Comparison of ENCODE assay signal across 8 mouse cellular contexts in the genomic region with DNA sequence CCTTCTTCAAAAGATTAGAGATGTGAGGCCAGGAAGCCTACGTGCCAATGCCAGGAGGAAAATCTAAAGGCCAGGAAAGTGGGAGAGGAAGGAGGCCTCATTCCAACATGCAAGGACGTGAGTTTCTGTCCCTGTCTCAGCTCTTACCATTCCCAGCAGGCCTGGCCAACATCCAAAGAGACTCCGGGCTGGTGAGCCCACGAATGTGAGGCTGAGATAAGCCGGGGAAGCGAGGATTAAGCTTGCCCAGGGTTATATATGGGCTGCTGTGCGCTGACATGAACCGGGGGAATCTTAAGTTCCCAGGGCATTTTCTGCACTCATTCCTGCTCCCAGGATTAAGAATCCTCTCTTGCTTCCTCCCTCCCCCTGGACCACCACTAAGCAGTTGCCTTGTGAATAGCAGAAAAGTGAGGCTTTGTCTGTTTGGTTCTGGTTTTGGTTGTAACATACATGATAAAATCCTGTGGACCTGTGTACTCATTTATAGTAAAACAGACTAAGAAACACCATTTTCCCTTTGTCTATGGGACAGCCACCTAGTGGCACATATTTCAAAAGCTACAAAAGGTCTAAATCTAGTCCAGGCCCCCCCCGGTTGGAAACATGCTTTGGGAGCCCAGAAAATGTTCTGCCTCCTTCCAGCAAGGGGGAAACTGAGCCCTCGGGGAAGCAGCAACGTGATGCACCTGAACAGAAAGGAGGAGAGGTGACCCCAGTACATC.
DNase-seq lines count a peak whose midpoint lies in the region; ATAC-seq lines count a peak whose summit lies in the region.

No protein-coding gene starts in this region.

- no peaks in the 10 kb centered on the region for H3K36me3 ChIP-seq in kidney, embryonic 14.5 days (ENCODE audit: control insufficient read depth, insufficient read depth, low read length)
- no peaks in the 10 kb centered on the region for H3K36me3 ChIP-seq in intestine, embryonic 14.5 days (ENCODE audit: control insufficient read depth, insufficient read depth, low read length)

- ATAC-seq in kidney, embryonic 14.5 days (ENCODE audit: low FRiP score, low TSS enrichment), result no peak
- ATAC-seq in intestine, embryonic 14.5 days (replicated peaks; ENCODE audit: low FRiP score, low TSS enrichment, low read depth), result no peak
- ATAC-seq in inflammation-experienced regulatory T-cells, adult 6 months, result no peak
- no peak for ATAC-seq in monocyte, adult 5-6 weeks (replicated peaks; ENCODE audit: insufficient number of reproducible peaks, low FRiP score, low TSS enrichment, poor library complexity, severe bottlenecking)

- H3K4me3 ChIP-seq in kidney, embryonic 14.5 days (ENCODE audit: low read length), result no peak overlapping the region
- H3K4me3 ChIP-seq in intestine, embryonic 14.5 days (ENCODE audit: low read depth, low read length), result no peak overlapping the region

- H3K27ac ChIP-seq in kidney, embryonic 14.5 days (ENCODE audit: low read depth, low read length), result peak overlapping the region; percentile 6; the same call in 1 of the 2 replicates
- peak overlapping the region; percentile 27; the same call in 1 of the 2 replicates for H3K27ac ChIP-seq in intestine, embryonic 14.5 days (ENCODE audit: low read depth)

- no peaks in the 10 kb centered on the region for H3K27me3 ChIP-seq in kidney, embryonic 14.5 days (ENCODE audit: control insufficient read depth, insufficient read depth, low read length)
- H3K27me3 ChIP-seq in intestine, embryonic 14.5 days (replicated peaks; ENCODE audit: control insufficient read depth, insufficient read depth, low read length), result no peaks in the 10 kb centered on the region

- H3K9me3 ChIP-seq in kidney, embryonic 14.5 days (ENCODE audit: control insufficient read depth, low read length), result no peaks in the 10 kb centered on the region
- no peaks in the 10 kb centered on the region for H3K9me3 ChIP-seq in intestine, embryonic 14.5 days (ENCODE audit: control insufficient read depth, low read length)

- DNase-seq in kidney, adult 8-10 months, result no peak
- peak; percentile 47 for DNase-seq in adrenal gland, adult 8-10 months
- peak; percentile 64 to 81 for DNase-seq in cerebellum, postnatal 25 days
- no peak for DNase-seq in intestine, embryonic 14.5 days (ENCODE audit: low spot score)
- DNase-seq in retina, postnatal 7 days (ENCODE audit: low read depth, low spot score), result peak; percentile 55

- 70% methylated on average over 11 of the region's 11 CpGs for WGBS in kidney, embryonic 14.5 days
- 48% methylated on average over 11 of the region's 11 CpGs for WGBS in intestine, embryonic 14.5 days

- H3K4me2 ChIP-seq in kidney, embryonic 14.5 days (replicated peaks; ENCODE audit: low read depth, low read length), result no peak overlapping the region
- no peak overlapping the region for H3K4me2 ChIP-seq in intestine, embryonic 14.5 days (ENCODE audit: low read length)

- H3K9ac ChIP-seq in kidney, embryonic 14.5 days (ENCODE audit: low read depth, low read length), result no peak overlapping the region
- no peak overlapping the region for H3K9ac ChIP-seq in intestine, embryonic 14.5 days (ENCODE audit: low read length)

- H3K4me1 ChIP-seq in kidney, embryonic 14.5 days (ENCODE audit: control insufficient read depth, insufficient read depth, low read length), result peaks cover 11% of the 10 kb centered on the region; the same call in 1 of the 2 replicates
- peaks cover 16% of the 10 kb centered on the region for H3K4me1 ChIP-seq in intestine, embryonic 14.5 days (replicated peaks; ENCODE audit: control insufficient read depth, insufficient read depth, low read length)

Comparison
In these comparisons a context has a peak if more than half of its experiments do, and no peak if none do; other contexts are left out.
1. DNase-seq: peak in adrenal gland, adult 8-10 months (single experiment), cerebellum, postnatal 25 days (2 of 2) and retina, postnatal 7 days (single experiment); none in kidney, adult 8-10 months (0 of 2) and intestine, embryonic 14.5 days (single experiment).